12 mouse cellular contexts compared by ENCODE assay signal in the genomic region with DNA sequence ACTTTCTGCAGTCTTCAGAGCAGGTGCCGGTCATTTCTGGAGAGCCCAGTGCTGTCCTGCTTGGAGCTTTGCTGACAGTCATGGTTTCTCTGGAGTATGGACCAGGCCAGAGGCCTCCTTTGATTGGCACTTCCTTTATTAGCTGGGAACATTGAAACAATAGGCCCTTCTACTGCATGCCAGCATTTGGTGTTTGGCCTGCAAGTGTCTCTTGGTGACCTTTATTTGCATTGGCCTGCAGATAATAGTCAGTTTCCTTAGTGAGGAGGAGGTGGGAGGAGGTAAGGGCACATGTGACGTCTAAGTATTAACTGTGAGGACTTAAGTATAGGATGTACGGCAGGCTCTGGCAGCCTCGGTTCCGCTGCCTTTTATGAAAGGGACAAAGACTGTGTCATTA.
DNase-seq lines count a peak whose midpoint lies in the region; ATAC-seq and TF ChIP-seq lines count a peak whose summit lies in the region.
"Had no signal": no experiment of that assay in that cellular context is flagged by ENCODE, and none has a peak within 500 bp of the region (broad histone marks: within the 10 kb centered on the region; RNA-seq: fewer than 3 reads in every experiment).

No protein-coding gene starts in this region.

- peaks cover 13% of the 10 kb centered on the region for H3K4me1 ChIP-seq in forebrain, embryonic 12.5 days
- peaks cover 13% of the 10 kb centered on the region for H3K4me1 ChIP-seq in forebrain, embryonic 13.5 days
- peaks cover 30% of the 10 kb centered on the region for H3K4me1 ChIP-seq in midbrain, embryonic 10.5 days
- H3K4me1 ChIP-seq in midbrain, embryonic 13.5 days (replicated peaks), result peaks cover 10% of the 10 kb centered on the region
- H3K4me1 ChIP-seq in lung, embryonic 16.5 days (replicated peaks; ENCODE audit: control insufficient read depth, insufficient read depth, low read length), result no peaks in the 10 kb centered on the region
- no peaks in the 10 kb centered on the region for H3K4me1 ChIP-seq in stomach, postnatal 0 days (replicated peaks; ENCODE audit: control insufficient read depth, insufficient read depth)
- H3K4me1 ChIP-seq: liver, embryonic 15.5 days had no signal

- ATAC-seq in forebrain, embryonic 12.5 days (ENCODE audit: low FRiP score), result peak; percentile 46; the same call in 1 of the 2 replicates
- ATAC-seq in forebrain, embryonic 13.5 days, result no peak
- no peak for ATAC-seq in midbrain, embryonic 13.5 days
- peak; percentile 68 for ATAC-seq in lung, embryonic 16.5 days (ENCODE audit: low read depth)
- 0 out of 2 replicates have a peak, but pooled peaks have one; percentile 42 for ATAC-seq in stomach, postnatal 0 days (ENCODE audit: low FRiP score, low TSS enrichment)
- ATAC-seq: CD4-positive, CD25-positive, alpha-beta regulatory T cell, adult 4 months had no signal

- no peaks in the 10 kb centered on the region for H3K9me3 ChIP-seq in forebrain, embryonic 12.5 days
- H3K9me3 ChIP-seq in forebrain, embryonic 13.5 days (replicated peaks), result no peaks in the 10 kb centered on the region
- H3K9me3 ChIP-seq in midbrain, embryonic 10.5 days (replicated peaks), result no peaks in the 10 kb centered on the region
- H3K9me3 ChIP-seq in midbrain, embryonic 13.5 days, result no peaks in the 10 kb centered on the region
- H3K9me3 ChIP-seq in lung, embryonic 16.5 days (ENCODE audit: control insufficient read depth, low read length), result no peaks in the 10 kb centered on the region
- no peaks in the 10 kb centered on the region for H3K9me3 ChIP-seq in stomach, postnatal 0 days (ENCODE audit: control insufficient read depth, low read length)
- H3K9me3 ChIP-seq: liver, embryonic 15.5 days had no signal

- TF ChIP-seq EP300 in stomach, postnatal 0 days (optimal IDR thresholded peaks at IDR 0.05), result no peak

- no peak overlapping the region for H3K4me2 ChIP-seq in forebrain, embryonic 12.5 days
- H3K4me2 ChIP-seq in forebrain, embryonic 13.5 days, result no peak overlapping the region
- no peak overlapping the region for H3K4me2 ChIP-seq in midbrain, embryonic 13.5 days (replicated peaks)
- no peak overlapping the region for H3K4me2 ChIP-seq in lung, embryonic 16.5 days (ENCODE audit: low read depth, low read length)
- H3K4me2 ChIP-seq in stomach, postnatal 0 days (replicated peaks; ENCODE audit: low read depth), result no peak overlapping the region
- H3K4me2 ChIP-seq: liver, embryonic 15.5 days had no signal

- H3K9ac ChIP-seq in forebrain, embryonic 12.5 days, result no peak overlapping the region
- no peak overlapping the region for H3K9ac ChIP-seq in forebrain, embryonic 13.5 days
- H3K9ac ChIP-seq in midbrain, embryonic 13.5 days (replicated peaks), result no peak overlapping the region
- no peak overlapping the region for H3K9ac ChIP-seq in lung, embryonic 16.5 days (ENCODE audit: low read length)
- no peak overlapping the region for H3K9ac ChIP-seq in stomach, postnatal 0 days (ENCODE audit: low read length)
- H3K9ac ChIP-seq: liver, embryonic 15.5 days had no signal

- no peak for TF ChIP-seq CTCF in stomach, postnatal 0 days (IDR thresholded peaks at IDR 0.05; ENCODE audit: low read depth)

- no peaks in the 10 kb centered on the region for H3K36me3 ChIP-seq in forebrain, embryonic 12.5 days (replicated peaks)
- H3K36me3 ChIP-seq in forebrain, embryonic 13.5 days (ENCODE audit: poor library complexity, severe bottlenecking), result no peaks in the 10 kb centered on the region
- H3K36me3 ChIP-seq in midbrain, embryonic 10.5 days, result no peaks in the 10 kb centered on the region
- H3K36me3 ChIP-seq in midbrain, embryonic 13.5 days, result no peaks in the 10 kb centered on the region
- no peaks in the 10 kb centered on the region for H3K36me3 ChIP-seq in lung, embryonic 16.5 days (ENCODE audit: control insufficient read depth, insufficient read depth, low read length)
- no peaks in the 10 kb centered on the region for H3K36me3 ChIP-seq in stomach, postnatal 0 days (ENCODE audit: control insufficient read depth, insufficient read depth, low read length)
- H3K36me3 ChIP-seq: liver, embryonic 15.5 days had no signal

- DNase-seq in midbrain, embryonic 10.5 days (ENCODE audit: low spot score), result peak; percentile 33
- no peak for DNase-seq in stomach, postnatal 0 days (ENCODE audit: low spot score)
- no peak for DNase-seq in ovary, postnatal 14 days (ENCODE audit: low spot score)
- no peak for DNase-seq in gastrocnemius, postnatal 25 days
- DNase-seq: right cerebral cortex, postnatal 14 days had no signal

- H3K4me3 ChIP-seq in forebrain, embryonic 12.5 days (replicated peaks), result no peak overlapping the region
- no peak overlapping the region for H3K4me3 ChIP-seq in forebrain, embryonic 13.5 days
- H3K4me3 ChIP-seq in midbrain, embryonic 10.5 days, result no peak overlapping the region
- no peak overlapping the region for H3K4me3 ChIP-seq in midbrain, embryonic 13.5 days (replicated peaks)
- H3K4me3 ChIP-seq in lung, embryonic 16.5 days (ENCODE audit: low read length), result no peak overlapping the region
- no peak overlapping the region for H3K4me3 ChIP-seq in stomach, postnatal 0 days (ENCODE audit: low read depth, low read length)
- H3K4me3 ChIP-seq: liver, embryonic 15.5 days; myocyte had no signal

- no peaks in the 10 kb centered on the region for H3K27me3 ChIP-seq in forebrain, embryonic 12.5 days
- no peaks in the 10 kb centered on the region for H3K27me3 ChIP-seq in forebrain, embryonic 13.5 days
- peaks cover 14% of the 10 kb centered on the region; the same call in 1 of the 2 replicates for H3K27me3 ChIP-seq in midbrain, embryonic 10.5 days (ENCODE audit: low read depth, poor library complexity, severe bottlenecking)
- no peaks in the 10 kb centered on the region for H3K27me3 ChIP-seq in midbrain, embryonic 13.5 days
- H3K27me3 ChIP-seq in lung, embryonic 16.5 days (ENCODE audit: control insufficient read depth, insufficient read depth, low read depth, low read length), result no peaks in the 10 kb centered on the region
- H3K27me3 ChIP-seq in stomach, postnatal 0 days (ENCODE audit: control insufficient read depth, insufficient read depth, low read length), result no peaks in the 10 kb centered on the region
- H3K27me3 ChIP-seq: liver, embryonic 15.5 days had no signal

- H3K27ac ChIP-seq in forebrain, embryonic 12.5 days, result 0 out of 2 replicates have a peak overlapping the region, but pooled peaks have one; percentile 9
- H3K27ac ChIP-seq in forebrain, embryonic 13.5 days, result no peak overlapping the region
- H3K27ac ChIP-seq in midbrain, embryonic 10.5 days (replicated peaks), result peak overlapping the region; percentile 57
- H3K27ac ChIP-seq in midbrain, embryonic 13.5 days, result no peak overlapping the region
- H3K27ac ChIP-seq in lung, embryonic 16.5 days (ENCODE audit: low read length), result no peak overlapping the region
- H3K27ac ChIP-seq in stomach, postnatal 0 days (replicated peaks), result no peak overlapping the region
- H3K27ac ChIP-seq: liver, embryonic 15.5 days had no signal

- 9% methylated on average over 5 of the region's 5 CpGs for WGBS in forebrain, embryonic 12.5 days
- 23% methylated on average over 5 of the region's 5 CpGs for WGBS in forebrain, embryonic 13.5 days
- WGBS in midbrain, embryonic 10.5 days, result 32% methylated on average over 5 of the region's 5 CpGs
- 22% methylated on average over 5 of the region's 5 CpGs for WGBS in midbrain, embryonic 13.5 days
- WGBS in lung, embryonic 16.5 days, result 45% methylated on average over 5 of the region's 5 CpGs
- 39% methylated on average over 5 of the region's 5 CpGs for WGBS in stomach, postnatal 0 days

Comparison
In these comparisons a context has a peak if more than half of its experiments do, and no peak if none do; other contexts are left out.
1. ATAC-seq: peak in forebrain, embryonic 12.5 days (single experiment), lung, embryonic 16.5 days (single experiment) and stomach, postnatal 0 days (single experiment); none in forebrain, embryonic 13.5 days (single experiment) and midbrain, embryonic 13.5 days (single experiment).
2. H3K27ac ChIP-seq: peak in forebrain, embryonic 12.5 days (single experiment) and midbrain, embryonic 10.5 days (single experiment); none in forebrain, embryonic 13.5 days (single experiment), midbrain, embryonic 13.5 days (single experiment), lung, embryonic 16.5 days (single experiment) and stomach, postnatal 0 days (single experiment).